Mouse (Mus musculus) megakaryocyte, embryonic 14.5 days (primary cell): ENCODE results near the gene Fbxl5.

Experiments
- FLI1 ChIP-seq: IDR thresholded peaks from 2 replicates; pipeline ENCODE4 v1.6.1; 2012; ENCODE audit warnings: low read length, inconsistent platforms, mixed read lengths
- GATA1 ChIP-seq: IDR thresholded peaks from 3 replicates; pipeline ENCODE4 v1.6.1; 2012; ENCODE audit warnings: mixed read lengths, low read length, inconsistent platforms, borderline replicate concordance

GRCm38 (mm10) chr5:43846227-43846626 lies 24.8 kb upstream of the Fbxl5 start:
- TF ChIP-seq GATA1 (no peak), FLI1 (no peak)
